13 mouse cellular contexts compared by ENCODE assay signal in genomic region chr3:98582622-98583021, GRCm38 (mm10). TPM values are rescaled to one million over a fixed set of nuclear protein-coding genes. Genes with fewer than 3 reads are reported as not detected.
"Had no signal": no experiment of that assay in that cellular context is flagged by ENCODE, and none has a peak within 500 bp of the region (broad histone marks: within the 10 kb centered on the region; RNA-seq: fewer than 3 reads in every experiment).

No protein-coding gene starts in this region.

RNA-seq across cellular contexts. Expression of gene Gm10681, which starts 6.0 kb away (rescaled TPM):
- polyA plus RNA-seq: neural tube, embryonic 13.5 days; neural tube, embryonic 14.5 days; small intestine, adult 2 months; spleen, adult 2 months; stomach, embryonic 14.5 days; stomach, embryonic 15.5 days; stomach, embryonic 16.5 days; stomach, postnatal 0 days; thymus, postnatal 0 days; urinary bladder, adult 2 months had no signal

RNA-seq across cellular contexts. Expression of gene Hsd3b5, which starts 47.4 kb away (rescaled TPM):
- polyA plus RNA-seq: neural tube, embryonic 13.5 days; neural tube, embryonic 14.5 days; neural tube, embryonic 15.5 days; small intestine, adult 2 months; spleen, adult 2 months; stomach, embryonic 14.5 days; stomach, embryonic 15.5 days; stomach, embryonic 16.5 days; stomach, postnatal 0 days; testis, adult 2 months; thymus, adult 2 months; thymus, postnatal 0 days; urinary bladder, adult 2 months had no signal
